Mouse (Mus musculus): Measurements from ENCODE around the gene Lrriq1.

- TF ChIP-seq GATA1 (IDR thresholded peaks at IDR 0.05; ENCODE audit: borderline replicate concordance, low read length) = no peak
- no peak for TF ChIP-seq FLI1 (IDR thresholded peaks at IDR 0.05; ENCODE audit: low read length)
Measured at GRCm38 (mm10) chr10:103045019-103045418, 191.1 kb downstream of the Lrriq1 start.
